Mouse (Mus musculus): ENCODE results near the gene Flt1. TPM values are rescaled to one million over a fixed set of nuclear protein-coding genes. Genes with fewer than 3 reads are reported as not detected.

Flt1 gene
- total and polyA plus RNA-seq, 3 experiments: 0.03 to 0.08 TPM; not detected in 1

GRCm38 (mm10) chr5:147532031-147532430 is 193.8 kb downstream of the Flt1 start:
- Histone ChIP-seq H3K36me3 (ENCODE audit: control insufficient read depth in 1 of 2, insufficient read depth in 2 of 2, low read length in 2 of 2) (peaks cover 0 to 43% of the 10 kb centered on the region in 2 experiments; a peak in 2 of 4 replicates), H3K4me3 (ENCODE audit: control insufficient read depth in 1 of 2, insufficient read depth in 1 of 2, low read depth in 2 of 2, low read length in 2 of 2) (no peak overlapping the region), H3K9me3 (replicated peaks; ENCODE audit: insufficient read depth, low read length) (no peaks in the 10 kb centered on the region), H3K9ac (ENCODE audit: control insufficient read depth, low read depth, low read length, poor library complexity, severe bottlenecking) (no peak overlapping the region), H3K79me2 (ENCODE audit: control insufficient read depth, insufficient read depth, low read length, poor library complexity) (no peaks in the 10 kb centered on the region), H3K27me3 (ENCODE audit: control insufficient read depth in 1 of 2, insufficient read depth in 2 of 2, low read length in 2 of 2) (no peaks in the 10 kb centered on the region), H3K4me1 (ENCODE audit: control insufficient read depth in 1 of 2, insufficient read depth in 2 of 2, low read length in 2 of 2) (no peaks in the 10 kb centered on the region), H3K27ac (ENCODE audit: control insufficient read depth, low read depth, low read length) (no peak overlapping the region)
- no peak for DNase-seq (ENCODE audit: low read depth, low spot score)
- TF ChIP-seq GATA1 (IDR thresholded peaks at IDR 0.05; ENCODE audit: low read depth, low read length) (no peak), USF1 (IDR thresholded peaks at IDR 0.05; ENCODE audit: low read depth, low read length) (no peak), POLR2AphosphoS2 (IDR thresholded peaks at IDR 0.05; ENCODE audit: low read length) (no peak), MAX (IDR thresholded peaks at IDR 0.05; ENCODE audit: low read length) (no peak), CTCF (IDR thresholded peaks at IDR 0.05 in 2 of 3, conservative IDR thresholded peaks at IDR 0.05 in 1 of 3; ENCODE audit: control insufficient read depth in 1 of 3, insufficient read depth in 1 of 3, low read depth in 2 of 3, low read length in 3 of 3, poor library complexity in 1 of 3, severe bottlenecking in 1 of 3) (no peak), RCOR1 (IDR thresholded peaks at IDR 0.05; ENCODE audit: low read depth, low read length) (no peak), MEF2A (IDR thresholded peaks at IDR 0.05; ENCODE audit: extremely low read depth, insufficient replicate concordance, low read depth, low read length, poor library complexity, severe bottlenecking) (no peak), MXI1 (IDR thresholded peaks at IDR 0.05; ENCODE audit: low read depth, low read length) (no peak), NELFE (IDR thresholded peaks at IDR 0.05; ENCODE audit: low read depth, low read length) (no peak), MYB (IDR thresholded peaks at IDR 0.05; ENCODE audit: low read depth, low read length) (no peak), ZNF384 (IDR thresholded peaks at IDR 0.05; ENCODE audit: low read depth, low read length) (no peak), SMC3 (IDR thresholded peaks at IDR 0.05; ENCODE audit: low read depth, low read length) (no peak), TAL1 (IDR thresholded peaks at IDR 0.05; ENCODE audit: low read length) (no peak), GABPA (IDR thresholded peaks at IDR 0.05; ENCODE audit: low read depth, low read length) (no peak), TCF12 (IDR thresholded peaks at IDR 0.05; ENCODE audit: low read depth, low read length) (no peak), CHD2 (IDR thresholded peaks at IDR 0.05; ENCODE audit: low read length) (no peak), ZC3H11A (IDR thresholded peaks at IDR 0.05; ENCODE audit: low read depth, low read length) (no peak), POLR2AphosphoS5 (IDR thresholded peaks at IDR 0.05; ENCODE audit: borderline replicate concordance, low read depth, low read length) (no peak), EP300 (IDR thresholded peaks at IDR 0.05; ENCODE audit: low read depth in 1 of 2, low read length in 2 of 2) (no peak), BHLHE40 (IDR thresholded peaks at IDR 0.05; ENCODE audit: borderline replicate concordance, low read depth, low read length) (no peak)

- Histone ChIP-seq H3K27me3 (ENCODE audit: control insufficient read depth in 1 of 2, insufficient read depth in 2 of 2, low read length in 2 of 2) (no peaks in the 10 kb centered on the region), H3K36me3 (ENCODE audit: control insufficient read depth in 1 of 2, insufficient read depth in 2 of 2, low read length in 2 of 2) (peaks cover 0 to 54% of the 10 kb centered on the region in 2 experiments; a peak in 3 of 4 replicates), H3K9me3 (replicated peaks; ENCODE audit: insufficient read depth, low read length) (no peaks in the 10 kb centered on the region), H3K27ac (ENCODE audit: control insufficient read depth, low read depth, low read length) (no peak overlapping the region), H3K4me1 (ENCODE audit: control insufficient read depth in 1 of 2, insufficient read depth in 2 of 2, low read length in 2 of 2) (no peaks in the 10 kb centered on the region), H3K4me3 (ENCODE audit: control insufficient read depth in 1 of 2, insufficient read depth in 1 of 2, low read depth in 2 of 2, low read length in 2 of 2) (no peak overlapping the region), H3K9ac (ENCODE audit: control insufficient read depth, low read depth, low read length, poor library complexity, severe bottlenecking) (no peak overlapping the region), H3K79me2 (ENCODE audit: control insufficient read depth, insufficient read depth, low read length, poor library complexity) (no peaks in the 10 kb centered on the region)
- TF ChIP-seq MXI1 (IDR thresholded peaks at IDR 0.05; ENCODE audit: low read depth, low read length) (no peak), MAZ (IDR thresholded peaks at IDR 0.05; ENCODE audit: low read depth, low read length) (no peak), CHD1 (IDR thresholded peaks at IDR 0.05; ENCODE audit: low read depth, low read length) (no peak), CTCF (IDR thresholded peaks at IDR 0.05 in 2 of 3, conservative IDR thresholded peaks at IDR 0.05 in 1 of 3; ENCODE audit: control insufficient read depth in 1 of 3, insufficient read depth in 1 of 3, low read depth in 2 of 3, low read length in 3 of 3, poor library complexity in 1 of 3, severe bottlenecking in 1 of 3) (no peak), TAL1 (IDR thresholded peaks at IDR 0.05; ENCODE audit: low read length) (no peak), POLR2A (IDR thresholded peaks at IDR 0.05; ENCODE audit: control insufficient read depth in 1 of 2, insufficient read depth in 1 of 2, low read depth in 1 of 2, low read length in 2 of 2, poor library complexity in 1 of 2) (no peak), MEF2A (IDR thresholded peaks at IDR 0.05; ENCODE audit: extremely low read depth, insufficient replicate concordance, low read depth, low read length, poor library complexity, severe bottlenecking) (no peak), ZKSCAN1 (IDR thresholded peaks at IDR 0.05; ENCODE audit: low read depth, low read length) (no peak), MYB (IDR thresholded peaks at IDR 0.05; ENCODE audit: low read depth, low read length) (no peak), RAD21 (IDR thresholded peaks at IDR 0.05; ENCODE audit: low read depth, low read length) (no peak), USF2 (IDR thresholded peaks at IDR 0.05; ENCODE audit: borderline replicate concordance in 1 of 2, insufficient read depth in 1 of 2, low read depth in 1 of 2, low read length in 2 of 2) (no peak), TCF12 (IDR thresholded peaks at IDR 0.05; ENCODE audit: low read depth, low read length) (no peak), GATA1 (IDR thresholded peaks at IDR 0.05; ENCODE audit: low read depth, low read length) (no peak), ZMIZ1 (IDR thresholded peaks at IDR 0.05; ENCODE audit: low read depth, low read length) (no peak), ZC3H11A (IDR thresholded peaks at IDR 0.05; ENCODE audit: low read depth, low read length) (no peak), E2F4 (IDR thresholded peaks at IDR 0.05; ENCODE audit: borderline replicate concordance, low read depth, low read length) (no peak)
- DNase-seq (ENCODE audit: low read depth, low spot score): peak; percentile 55
Observed at GRCm38 (mm10) chr5:147527788-147528187, 198.0 kb downstream of the Flt1 start.

Measured in MEL (cell line).